Mouse (Mus musculus): Measurements from ENCODE around the gene Fam107b. TPM values are rescaled to one million over a fixed set of nuclear protein-coding genes. Genes with fewer than 3 reads are reported as not detected.

Fam107b gene
- total RNA-seq, 1 experiment, result 15.0 TPM

- Histone ChIP-seq H3K27ac (ENCODE audit: insufficient read depth, low read depth, low read length, poor library complexity, severe bottlenecking) (no peak overlapping the region), H3K36me3 (ENCODE audit: control insufficient read depth, insufficient read depth, low read length, poor library complexity, severe bottlenecking) (no peaks in the 10 kb centered on the region), H3K4me3 (ENCODE audit: insufficient read depth in 1 of 2, low read depth in 1 of 2, low read length in 2 of 2, poor library complexity in 1 of 2, severe bottlenecking in 1 of 2) (no peak overlapping the region), H3K9ac (ENCODE audit: insufficient read depth, low read depth, low read length, poor library complexity, severe bottlenecking) (no peak overlapping the region), H3K9me3 (ENCODE audit: control insufficient read depth, insufficient read depth, low read depth, low read length) (no peaks in the 10 kb centered on the region), H3K4me1 (ENCODE audit: control insufficient read depth in 2 of 2, insufficient read depth in 2 of 2, low read length in 2 of 2, poor library complexity in 1 of 2) (no peaks in the 10 kb centered on the region)
- TF ChIP-seq MAFK (IDR thresholded peaks at IDR 0.05; ENCODE audit: insufficient read depth, low read depth, low read length) (no peak), ZC3H11A (IDR thresholded peaks at IDR 0.05; ENCODE audit: borderline replicate concordance, low read depth, low read length) (peak; percentile 63; the same call in 1 of the 2 replicates), ZNF384 (IDR thresholded peaks at IDR 0.05; ENCODE audit: low read depth, low read length) (no peak)
- peak; percentile 49 for DNase-seq (ENCODE audit: low read depth, low spot score)
- in situ Hi-C loops (cut with MboI; ENCODE audit: low sequenced_read_pairs in 2 of 2, unreplicated experiment in 2 of 2), result no loop called here
Observed at GRCm38 (mm10) chr2:3546588-3546987, 23.7 kb upstream of the Fam107b start.

GRCm38 (mm10) chr2:3570606-3571005 lies 318 bp downstream of the Fam107b start:
- TF ChIP-seq ZC3H11A (IDR thresholded peaks at IDR 0.05; ENCODE audit: borderline replicate concordance, low read depth, low read length) (no peak), HCFC1 (IDR thresholded peaks at IDR 0.05; ENCODE audit: borderline replicate concordance, insufficient read depth, low read length) (no peak), ZNF384 (IDR thresholded peaks at IDR 0.05; ENCODE audit: low read depth, low read length) (no peak), MAFK (IDR thresholded peaks at IDR 0.05; ENCODE audit: insufficient read depth, low read depth, low read length) (no peak), CHD2 (IDR thresholded peaks at IDR 0.05; ENCODE audit: low read depth, low read length) (no peak)
- Histone ChIP-seq H3K4me3 (ENCODE audit: insufficient read depth in 1 of 2, low read depth in 1 of 2, low read length in 2 of 2, poor library complexity in 1 of 2, severe bottlenecking in 1 of 2) (no peak overlapping the region), H3K9me3 (ENCODE audit: control insufficient read depth, insufficient read depth, low read depth, low read length) (no peaks in the 10 kb centered on the region), H3K36me3 (ENCODE audit: control insufficient read depth, insufficient read depth, low read length, poor library complexity, severe bottlenecking) (no peaks in the 10 kb centered on the region), H3K9ac (ENCODE audit: insufficient read depth, low read depth, low read length, poor library complexity, severe bottlenecking) (no peak overlapping the region), H3K4me1 (ENCODE audit: control insufficient read depth in 2 of 2, insufficient read depth in 2 of 2, low read length in 2 of 2, poor library complexity in 1 of 2) (no peaks in the 10 kb centered on the region), H3K27ac (ENCODE audit: insufficient read depth, low read depth, low read length, poor library complexity, severe bottlenecking) (no peak overlapping the region)
- DNase-seq (ENCODE audit: low read depth, low spot score), result no peak
- in situ Hi-C loops (cut with MboI; ENCODE audit: low sequenced_read_pairs in 2 of 2, unreplicated experiment in 2 of 2), result no loop called here

- DNase-seq (ENCODE audit: low read depth, low spot score), result no peak
- no peaks in the 10 kb centered on the region for H3K36me3 ChIP-seq (ENCODE audit: control insufficient read depth, insufficient read depth, low read length, poor library complexity, severe bottlenecking)
- H3K9ac ChIP-seq (ENCODE audit: insufficient read depth, low read depth, low read length, poor library complexity, severe bottlenecking), result no peak overlapping the region
- no peaks in the 10 kb centered on the region for H3K9me3 ChIP-seq (ENCODE audit: control insufficient read depth, insufficient read depth, low read depth, low read length)
- TF ChIP-seq MAFK (IDR thresholded peaks at IDR 0.05; ENCODE audit: insufficient read depth, low read depth, low read length) (no peak), HCFC1 (IDR thresholded peaks at IDR 0.05; ENCODE audit: borderline replicate concordance, insufficient read depth, low read length) (no peak), CHD2 (IDR thresholded peaks at IDR 0.05; ENCODE audit: low read depth, low read length) (no peak), ZC3H11A (IDR thresholded peaks at IDR 0.05; ENCODE audit: borderline replicate concordance, low read depth, low read length) (no peak), ZNF384 (IDR thresholded peaks at IDR 0.05; ENCODE audit: low read depth, low read length) (no peak)
- no peak overlapping the region for H3K4me3 ChIP-seq (ENCODE audit: insufficient read depth in 1 of 2, low read depth in 1 of 2, low read length in 2 of 2, poor library complexity in 1 of 2, severe bottlenecking in 1 of 2)
- no peaks in the 10 kb centered on the region for H3K4me1 ChIP-seq (ENCODE audit: control insufficient read depth in 2 of 2, insufficient read depth in 2 of 2, low read length in 2 of 2, poor library complexity in 1 of 2)
- in situ Hi-C loops (cut with MboI; ENCODE audit: low sequenced_read_pairs in 2 of 2, unreplicated experiment in 2 of 2), result no loop called here
- H3K27ac ChIP-seq (ENCODE audit: insufficient read depth, low read depth, low read length, poor library complexity, severe bottlenecking), result no peak overlapping the region
Observed at GRCm38 (mm10) chr2:3573883-3574282, 3.6 kb downstream of the Fam107b start.

- DNase-seq (ENCODE audit: low read depth, low spot score), result no peak
- no peaks in the 10 kb centered on the region for H3K9me3 ChIP-seq (ENCODE audit: control insufficient read depth, insufficient read depth, low read depth, low read length)
- in situ Hi-C loops (cut with MboI; ENCODE audit: low sequenced_read_pairs in 2 of 2, unreplicated experiment in 2 of 2), result no loop called here
- H3K27ac ChIP-seq (ENCODE audit: insufficient read depth, low read depth, low read length, poor library complexity, severe bottlenecking), result no peak overlapping the region
- no peaks in the 10 kb centered on the region for H3K4me1 ChIP-seq (ENCODE audit: control insufficient read depth in 2 of 2, insufficient read depth in 2 of 2, low read length in 2 of 2, poor library complexity in 1 of 2)
- H3K36me3 ChIP-seq (ENCODE audit: control insufficient read depth, insufficient read depth, low read length, poor library complexity, severe bottlenecking), result no peaks in the 10 kb centered on the region
- no peak overlapping the region for H3K4me3 ChIP-seq (ENCODE audit: insufficient read depth in 1 of 2, low read depth in 1 of 2, low read length in 2 of 2, poor library complexity in 1 of 2, severe bottlenecking in 1 of 2)
- TF ChIP-seq ZC3H11A (IDR thresholded peaks at IDR 0.05; ENCODE audit: borderline replicate concordance, low read depth, low read length), result no peak
- TF ChIP-seq MAFK (IDR thresholded peaks at IDR 0.05; ENCODE audit: insufficient read depth, low read depth, low read length), result no peak
- no peak for TF ChIP-seq HCFC1 (IDR thresholded peaks at IDR 0.05; ENCODE audit: borderline replicate concordance, insufficient read depth, low read length)
- TF ChIP-seq CHD2 (IDR thresholded peaks at IDR 0.05; ENCODE audit: low read depth, low read length), result no peak
- no peak for TF ChIP-seq ZNF384 (IDR thresholded peaks at IDR 0.05; ENCODE audit: low read depth, low read length)
- no peak overlapping the region for H3K9ac ChIP-seq (ENCODE audit: insufficient read depth, low read depth, low read length, poor library complexity, severe bottlenecking)
Observed at GRCm38 (mm10) chr2:3575140-3575539, 4.9 kb downstream of the Fam107b start.

- Histone ChIP-seq H3K4me1 (ENCODE audit: control insufficient read depth in 2 of 2, insufficient read depth in 2 of 2, low read length in 2 of 2, poor library complexity in 1 of 2) (no peaks in the 10 kb centered on the region), H3K9me3 (ENCODE audit: control insufficient read depth, insufficient read depth, low read depth, low read length) (no peaks in the 10 kb centered on the region), H3K4me3 (ENCODE audit: insufficient read depth in 1 of 2, low read depth in 1 of 2, low read length in 2 of 2, poor library complexity in 1 of 2, severe bottlenecking in 1 of 2) (no peak overlapping the region), H3K9ac (ENCODE audit: insufficient read depth, low read depth, low read length, poor library complexity, severe bottlenecking) (no peak overlapping the region), H3K27ac (ENCODE audit: insufficient read depth, low read depth, low read length, poor library complexity, severe bottlenecking) (no peak overlapping the region), H3K36me3 (ENCODE audit: control insufficient read depth, insufficient read depth, low read length, poor library complexity, severe bottlenecking) (no peaks in the 10 kb centered on the region)
- DNase-seq (ENCODE audit: low read depth, low spot score), result no peak
- no peak for TF ChIP-seq ZNF384 (IDR thresholded peaks at IDR 0.05; ENCODE audit: low read depth, low read length)
- TF ChIP-seq HCFC1 (IDR thresholded peaks at IDR 0.05; ENCODE audit: borderline replicate concordance, insufficient read depth, low read length), result no peak
- no peak for TF ChIP-seq ZC3H11A (IDR thresholded peaks at IDR 0.05; ENCODE audit: borderline replicate concordance, low read depth, low read length)
- TF ChIP-seq MAFK (IDR thresholded peaks at IDR 0.05; ENCODE audit: insufficient read depth, low read depth, low read length), result no peak
- TF ChIP-seq CHD2 (IDR thresholded peaks at IDR 0.05; ENCODE audit: low read depth, low read length), result no peak
- in situ Hi-C loops (cut with MboI; ENCODE audit: low sequenced_read_pairs in 2 of 2, unreplicated experiment in 2 of 2), result no loop called here
Observed at GRCm38 (mm10) chr2:3576346-3576745, 6.1 kb downstream of the Fam107b start.
